Mouse (Mus musculus) spleen, postnatal 10 days (tissue): ENCODE measurements around the gene Frmd7.

Experiments
- DNase-seq, 2 experiments: peaks; one replicate each; pipeline ENCODE4 v3.0.0; 2021 to 2022; ENCODE audit warnings: low spot score in 2 of 2

Frmd7 gene

GRCm38 (mm10) chrX:50864734-50865133, 77.8 kb downstream of the Frmd7 start:
- DNase-seq: no peak

- no peak for DNase-seq
Observed at GRCm38 (mm10) chrX:50863771-50864170, 78.7 kb downstream of the Frmd7 start.

- DNase-seq: no peak
Observed at GRCm38 (mm10) chrX:50850428-50851184, 91.9 kb downstream of the Frmd7 start.
